ENCODE assay signal across 9 mouse cellular contexts in genomic region chr7:123465692-123466387, GRCm38 (mm10). TPM values are rescaled to one million over a fixed set of nuclear protein-coding genes. Genes with fewer than 3 reads are reported as not detected.
DNase-seq lines count a peak whose midpoint lies in the region; ATAC-seq and TF ChIP-seq lines count a peak whose summit lies in the region.
"Had no signal": no experiment of that assay in that cellular context is flagged by ENCODE, and none has a peak within 500 bp of the region (broad histone marks: within the 10 kb centered on the region; RNA-seq: fewer than 3 reads in every experiment).

No protein-coding gene starts in this region.

- ATAC-seq in G1E (ENCODE audit: extremely low read depth, insufficient number of reproducible peaks, low FRiP score, poor library complexity, severe bottlenecking), result no peak
- ATAC-seq in erythroblast, adult 5-6 weeks (replicated peaks; ENCODE audit: low FRiP score, poor library complexity, severe bottlenecking), result 0 out of 2 replicates have a peak, but pooled peaks have one; percentile 54
- ATAC-seq in heart, postnatal 0 days (ENCODE audit: insufficient read depth, low read depth), result peak; percentile 67; the same call in 1 of the 2 replicates

- no peak for TF ChIP-seq POLR2A in olfactory bulb, adult 2 months (IDR thresholded peaks at IDR 0.05; ENCODE audit: insufficient read depth, low read depth, low read length)

- peak; percentile 73 for TF ChIP-seq CTCF in G1E (IDR thresholded peaks at IDR 0.05; ENCODE audit: low read depth, low read length)
- peak; percentile 96 for TF ChIP-seq CTCF in heart, postnatal 0 days (IDR thresholded peaks at IDR 0.05; ENCODE audit: low read depth)
- 0 out of 2 replicates have a peak, but pooled peaks have one; percentile 48 for TF ChIP-seq CTCF in olfactory bulb, adult 2 months (IDR thresholded peaks at IDR 0.05; ENCODE audit: insufficient read depth, low read depth, low read length)

- no peaks in the 10 kb centered on the region for H3K36me3 ChIP-seq in G1E (replicated peaks)
- H3K36me3 ChIP-seq in heart, postnatal 0 days (replicated peaks; ENCODE audit: control insufficient read depth, insufficient read depth, low read length), result no peaks in the 10 kb centered on the region
- H3K36me3 ChIP-seq: heart, embryonic 15.5 days had no signal

- H3K4me3 ChIP-seq in G1E (ENCODE audit: low read depth, low read length), result no peak overlapping the region
- no peak overlapping the region for H3K4me3 ChIP-seq in heart, postnatal 0 days (ENCODE audit: low read depth, low read length)
- no peak overlapping the region for H3K4me3 ChIP-seq in olfactory bulb, adult 2 months (ENCODE audit: insufficient read depth, low read depth, low read length)
- H3K4me3 ChIP-seq: heart, embryonic 15.5 days had no signal

- H3K4me2 ChIP-seq in heart, postnatal 0 days (ENCODE audit: low read depth, low read length), result no peak overlapping the region
- H3K4me2 ChIP-seq: heart, embryonic 15.5 days had no signal

- peaks cover 24% of the 10 kb centered on the region for H3K27me3 ChIP-seq in G1E (ENCODE audit: insufficient read depth, low read length)
- H3K27me3 ChIP-seq in heart, postnatal 0 days (ENCODE audit: control insufficient read depth, insufficient read depth, low read length), result no peaks in the 10 kb centered on the region

- WGBS in heart, postnatal 0 days, result 31% methylated on average over 6 of the region's 6 CpGs
- 39% methylated on average over 6 of the region's 6 CpGs for WGBS in olfactory bulb, adult 2 months

- H3K27ac ChIP-seq in heart, postnatal 0 days (ENCODE audit: low read depth), result no peak overlapping the region
- H3K27ac ChIP-seq in olfactory bulb, adult 2 months (ENCODE audit: insufficient read depth, low read depth, low read length), result no peak overlapping the region
- H3K27ac ChIP-seq: heart, embryonic 15.5 days had no signal

- peaks cover 37% of the 10 kb centered on the region for H3K4me1 ChIP-seq in G1E (ENCODE audit: insufficient read depth, low read depth, low read length)
- peaks cover 11% of the 10 kb centered on the region; the same call in 1 of the 2 replicates for H3K4me1 ChIP-seq in heart, postnatal 0 days (ENCODE audit: control insufficient read depth, insufficient read depth)
- H3K4me1 ChIP-seq in olfactory bulb, adult 2 months (ENCODE audit: control insufficient read depth, insufficient read depth, low read length), result no peaks in the 10 kb centered on the region

- H3K9ac ChIP-seq in heart, postnatal 0 days (replicated peaks; ENCODE audit: low read depth, low read length), result no peak overlapping the region
- H3K9ac ChIP-seq: heart, embryonic 15.5 days had no signal

- peak; percentile 21 for DNase-seq in G1E (ENCODE audit: low spot score)
- peak; percentile 24 for DNase-seq in brain, embryonic 18.5 days (ENCODE audit: low read depth, low spot score)
- DNase-seq in heart, postnatal 0 days (ENCODE audit: low spot score), result peak; percentile 74
- peak; percentile 71 to 88 for DNase-seq in kidney, postnatal 36 days
- peak; percentile 58 to 67 for DNase-seq in lung, adult 18-20 months
- peak; percentile 69 for DNase-seq in thymus, postnatal 0 days (ENCODE audit: low spot score)

- no peak for TF ChIP-seq EP300 in heart, postnatal 0 days (IDR thresholded peaks at IDR 0.05; ENCODE audit: low read depth)

- H3K9me3 ChIP-seq in G1E (replicated peaks), result no peaks in the 10 kb centered on the region
- H3K9me3 ChIP-seq in heart, postnatal 0 days (replicated peaks; ENCODE audit: control insufficient read depth, low read length), result no peaks in the 10 kb centered on the region
- H3K9me3 ChIP-seq: heart, embryonic 15.5 days had no signal

RNA-seq across cellular contexts. Expression of gene Aqp8, which starts 3.7 kb away (rescaled TPM):
- total RNA-seq in G1E (2014; fragmentation: Nextera tagmentation) (not detected in 2 replicates), G1E (2017) (2.1 and 2.8 TPM in 2 replicates)
- 0.13 and 0.46 TPM in 2 replicates for polyA plus RNA-seq in G1E (2012)
- not detected in 2 replicates for total RNA-seq in erythroblast, adult 5-6 weeks (2015; ENCODE audit: low replicate concordance)
- not detected in 2 replicates for total RNA-seq in erythroblast, adult 5-6 weeks (2017; ENCODE audit: low replicate concordance)
- total RNA-seq in heart, postnatal 0 days (2014; rRNA removed; ENCODE audit: low replicate concordance), result 2.9 TPM in 1 of 2 replicates, not detected in the other
- 0.92 and 1.0 TPM in 2 replicates for polyA plus RNA-seq in heart, postnatal 0 days (2015; fragmentation: Nextera tagmentation; extraction: Ambion mirVana)
- polyA plus RNA-seq in olfactory bulb, adult 2 months (2012; ENCODE audit: insufficient read depth, insufficient read length, low replicate concordance, missing spikeins), result not detected in 2 replicates
- polyA plus RNA-seq in thymus, postnatal 0 days (2015; fragmentation: Nextera tagmentation; extraction: Ambion mirVana), result 0.18 and 0.23 TPM in 2 replicates

RNA-seq across cellular contexts. Expression of gene Zkscan2, which starts 34.4 kb away (rescaled TPM):
- total RNA-seq in G1E (2014; fragmentation: Nextera tagmentation) (not detected in 2 replicates), G1E (2017) (0.06 and 0.33 TPM in 2 replicates)
- not detected in 2 replicates for polyA plus RNA-seq in G1E (2012)
- total RNA-seq in erythroblast, adult 5-6 weeks (2015; ENCODE audit: low replicate concordance), result not detected in 2 replicates
- total RNA-seq in erythroblast, adult 5-6 weeks (2017; ENCODE audit: low replicate concordance), result 0.17 TPM in 1 of 2 replicates, not detected in the other
- 0.15 and 4.1 TPM in 2 replicates for total RNA-seq in heart, postnatal 0 days (2014; rRNA removed; ENCODE audit: low replicate concordance)
- 0.22 and 0.48 TPM in 2 replicates for polyA plus RNA-seq in heart, postnatal 0 days (2015; fragmentation: Nextera tagmentation; extraction: Ambion mirVana)
- polyA plus RNA-seq in olfactory bulb, adult 2 months (2012; ENCODE audit: insufficient read depth, insufficient read length, low replicate concordance, missing spikeins), result not detected in 2 replicates
- 0.14 and 0.31 TPM in 2 replicates for polyA plus RNA-seq in thymus, postnatal 0 days (2015; fragmentation: Nextera tagmentation; extraction: Ambion mirVana)

Comparison
In these comparisons a context has a peak if more than half of its experiments do, and no peak if none do; other contexts are left out.
1. DNase-seq: peak in every context shown above with its lines; median percentile 80 in kidney, postnatal 36 days; 74 in heart, postnatal 0 days; 69 in thymus, postnatal 0 days; 62 in lung, adult 18-20 months; 24 in brain, embryonic 18.5 days; 21 in G1E.
2. RNA of gene Zkscan2, which starts 34.4 kb away (polyA plus RNA-seq): not detected in olfactory bulb, adult 2 months; 0.22 to 0.48 TPM in heart, postnatal 0 days, 0.14 to 0.31 TPM in thymus, postnatal 0 days and not detected in G1E; every median in the first group is over 10 times any median in the second.
3. Peak in every context shown above with its lines, with median percentiles within 50 percentile points of each other: CTCF ChIP-seq.